Mouse (Mus musculus): Measurements from ENCODE around the gene Mtf1.

The Mtf1 gene

DNA sequence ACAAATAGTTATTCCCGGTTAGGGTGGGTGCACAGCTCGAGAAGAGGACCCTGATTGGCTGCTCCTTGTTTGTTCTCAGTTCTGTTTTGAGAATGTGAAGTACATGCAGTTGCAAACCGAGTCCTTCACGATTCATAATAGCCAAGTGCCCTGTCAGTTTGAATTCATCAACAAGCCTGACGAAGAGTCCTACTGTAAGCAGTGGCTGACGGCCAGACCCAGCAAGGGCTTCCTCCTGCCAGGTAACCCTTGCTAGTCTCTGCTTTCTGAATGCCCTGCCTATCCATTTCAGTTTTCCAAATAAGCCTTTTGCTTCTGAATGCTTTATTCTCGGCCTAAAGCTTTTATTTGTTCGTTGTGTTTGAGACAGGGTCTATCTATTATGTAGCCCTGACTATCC is 9.8 kb upstream of the Mtf1 start:
- in situ Hi-C loops (cut with MboI; ENCODE audit: low pct_unique_long_range_greater_than_20kb in 1 of 2, low sequenced_read_pairs in 2 of 2, unreplicated experiment in 1 of 2): no loop called here

DNA sequence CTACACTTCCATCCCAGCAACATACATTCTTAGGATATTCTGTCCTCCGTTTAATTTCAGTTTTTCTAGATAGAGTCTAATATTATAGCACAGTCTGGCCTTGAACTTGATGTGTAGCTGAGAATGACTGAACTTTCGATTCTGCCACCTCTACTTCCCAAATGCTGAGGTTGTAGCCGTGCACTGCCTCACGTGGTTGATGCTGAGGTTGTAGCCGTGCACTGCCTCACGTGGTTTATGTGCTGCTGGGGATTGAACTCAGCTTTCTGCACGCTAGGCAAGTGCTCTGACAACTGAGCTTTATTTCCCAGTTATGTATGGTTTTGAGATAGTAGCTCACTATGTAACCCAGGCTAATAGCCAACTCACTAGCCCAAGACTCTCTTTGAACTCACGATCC is 5.8 kb upstream of the Mtf1 start:
- in situ Hi-C loops (cut with MboI; ENCODE audit: low pct_unique_long_range_greater_than_20kb in 1 of 2, low sequenced_read_pairs in 2 of 2, unreplicated experiment in 1 of 2): no loop called here

DNA sequence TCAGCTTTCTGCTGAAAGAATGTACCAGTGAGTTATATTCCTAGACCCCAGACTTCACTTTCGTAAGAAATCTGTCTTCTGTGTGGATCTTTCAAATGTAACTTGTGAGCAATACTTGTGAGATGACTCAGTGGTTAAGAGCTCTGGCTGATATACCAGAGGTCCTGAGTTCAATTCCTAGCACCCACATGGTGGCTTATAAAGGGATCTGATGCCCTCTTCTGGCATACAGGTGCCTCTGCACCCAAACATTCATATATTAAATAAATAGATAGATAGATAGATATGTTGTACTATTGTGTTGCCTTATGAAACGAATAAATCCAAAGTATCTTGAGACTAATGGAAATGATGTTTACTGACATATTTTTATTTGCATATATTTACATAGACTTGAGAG is 5.0 kb upstream of the Mtf1 start:
- in situ Hi-C loops (cut with MboI; ENCODE audit: low pct_unique_long_range_greater_than_20kb in 1 of 2, low sequenced_read_pairs in 2 of 2, unreplicated experiment in 1 of 2): no loop called here

DNA sequence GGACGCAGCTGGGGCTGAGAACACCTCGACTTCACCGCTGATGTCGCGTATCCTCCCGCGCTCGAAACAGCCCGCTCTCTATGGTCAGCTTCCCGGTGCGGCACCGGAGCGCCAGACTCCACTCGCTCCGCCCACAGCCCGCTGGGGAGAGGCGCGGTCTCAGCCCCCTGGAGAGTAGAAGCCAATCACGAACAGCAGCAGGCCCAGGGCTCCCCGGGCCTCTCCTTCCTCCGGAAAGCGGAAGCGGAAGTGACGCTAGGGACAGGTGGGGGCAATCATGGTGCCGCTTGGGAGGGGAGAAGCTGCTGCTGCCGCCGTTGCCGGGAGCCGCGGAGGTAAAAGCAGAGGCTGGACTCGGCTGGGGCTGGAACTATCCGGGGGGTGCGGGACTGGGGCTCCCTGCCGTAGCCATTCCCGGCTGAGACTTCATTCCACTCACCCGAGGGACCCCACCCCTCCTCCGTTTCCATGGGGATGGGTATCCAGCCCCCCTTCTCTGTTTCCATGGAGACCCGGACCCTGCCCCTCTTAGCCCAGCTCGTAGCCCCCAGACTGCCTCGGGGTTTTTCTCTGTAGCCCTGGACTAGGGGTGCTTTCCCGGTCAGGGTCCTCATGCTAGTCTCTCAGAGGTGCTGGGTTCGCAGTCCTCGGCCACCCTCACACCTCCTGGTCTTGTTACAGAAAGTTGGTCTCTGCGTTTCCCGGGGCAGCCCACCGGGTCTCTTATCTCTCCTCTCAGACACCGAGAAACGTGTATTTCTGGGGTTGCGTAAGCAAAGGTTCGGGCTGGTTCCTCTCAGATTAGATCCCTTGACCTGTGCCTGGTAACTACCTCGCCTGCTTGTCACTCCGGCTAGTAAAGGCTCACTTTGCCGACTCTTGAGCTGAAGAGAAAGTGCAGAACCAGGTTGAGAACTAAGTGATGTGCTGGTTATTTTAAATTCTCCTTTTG is 681 bp downstream of the Mtf1 start:
- in situ Hi-C loops (cut with MboI; ENCODE audit: low pct_unique_long_range_greater_than_20kb in 1 of 2, low sequenced_read_pairs in 2 of 2, unreplicated experiment in 1 of 2): loop anchor here in 1 of 2 experiments (5.0 kb wide), 1 partner anchor 55 kb away; no protein-coding TSS in a partner anchor

DNA sequence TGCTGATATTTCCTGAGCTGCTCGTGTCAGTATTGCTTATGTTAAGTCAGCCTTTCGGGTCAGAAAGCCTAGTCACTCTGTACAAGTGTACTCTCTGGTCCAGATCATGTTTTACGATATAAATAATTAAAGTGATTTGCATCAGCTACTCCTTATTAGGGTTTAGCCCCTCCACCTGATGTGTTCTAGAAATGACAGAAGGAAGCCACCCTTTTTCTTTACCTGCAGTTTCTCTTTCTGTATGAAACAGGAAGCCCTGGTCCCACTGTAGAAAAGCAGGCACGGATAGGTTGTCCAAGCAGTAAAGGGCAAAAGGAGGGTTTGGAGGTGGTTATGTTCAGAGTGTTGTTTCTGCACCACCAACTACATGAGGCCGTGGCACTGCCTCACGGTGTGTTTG is 1.5 kb downstream of the Mtf1 start:
- in situ Hi-C loops (cut with MboI; ENCODE audit: low pct_unique_long_range_greater_than_20kb in 1 of 2, low sequenced_read_pairs in 2 of 2, unreplicated experiment in 1 of 2): loop anchor here in 1 of 2 experiments (5.0 kb wide), 1 partner anchor 54 kb away; no protein-coding TSS in a partner anchor

DNA sequence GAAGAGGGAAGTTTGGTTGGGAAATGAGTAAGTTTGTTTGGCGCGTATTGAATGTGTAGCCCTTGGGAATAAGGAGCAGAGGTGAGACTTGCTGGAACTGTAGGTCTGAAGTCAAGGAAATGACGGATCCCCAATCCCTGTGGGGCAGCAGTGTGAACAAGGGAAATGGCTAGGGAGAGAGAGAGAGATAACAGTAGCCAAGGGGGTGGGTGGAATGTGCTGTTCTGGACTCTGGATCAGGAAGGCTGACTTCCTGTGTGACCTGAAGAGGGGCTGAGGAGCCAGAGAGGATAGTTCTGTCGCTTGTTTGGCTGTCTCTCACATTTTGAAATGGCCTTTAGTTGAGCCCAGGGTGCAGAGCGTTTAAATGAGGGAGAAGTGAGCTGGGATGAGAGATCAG is 6.6 kb downstream of the Mtf1 start:
- in situ Hi-C loops (cut with MboI; ENCODE audit: low pct_unique_long_range_greater_than_20kb in 1 of 2, low sequenced_read_pairs in 2 of 2, unreplicated experiment in 1 of 2): no loop called here

DNA sequence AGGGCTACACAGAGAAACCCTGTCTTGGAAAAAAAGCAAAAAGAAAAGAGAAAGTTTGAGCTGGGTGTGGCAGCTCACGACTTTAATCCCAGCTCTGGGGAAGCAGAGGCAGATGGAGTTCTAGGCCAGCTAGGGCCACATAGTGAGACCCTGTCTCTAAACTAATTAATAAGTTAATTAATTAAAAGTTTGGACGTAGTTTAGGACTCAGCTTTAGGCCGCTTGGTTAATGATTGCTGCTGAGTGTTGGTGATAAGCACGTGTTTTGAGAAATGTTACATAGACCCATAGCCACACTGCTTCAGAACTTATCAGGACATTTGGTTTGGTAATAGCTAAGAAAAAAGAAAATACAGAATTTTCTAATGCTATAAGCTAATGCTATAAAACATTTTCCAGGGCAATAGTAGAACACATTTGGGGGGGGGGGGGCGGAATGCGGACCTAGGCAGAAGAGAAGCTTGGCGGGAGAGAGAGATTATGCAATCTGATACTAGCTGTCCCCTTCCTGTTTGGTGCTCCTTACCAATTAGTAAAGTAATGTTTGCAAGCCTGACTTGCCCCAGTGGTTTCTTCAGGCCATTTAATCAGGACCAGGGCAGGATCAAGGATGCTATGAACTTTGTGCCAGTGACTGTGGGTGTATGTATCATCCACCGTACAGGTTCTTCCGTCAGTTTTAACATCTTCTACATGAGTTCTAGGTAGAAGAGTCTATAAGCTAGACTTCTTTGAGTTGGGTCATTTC is 7.4 kb downstream of the Mtf1 start:
- in situ Hi-C loops (cut with MboI; ENCODE audit: low pct_unique_long_range_greater_than_20kb in 1 of 2, low sequenced_read_pairs in 2 of 2, unreplicated experiment in 1 of 2): no loop called here

DNA sequence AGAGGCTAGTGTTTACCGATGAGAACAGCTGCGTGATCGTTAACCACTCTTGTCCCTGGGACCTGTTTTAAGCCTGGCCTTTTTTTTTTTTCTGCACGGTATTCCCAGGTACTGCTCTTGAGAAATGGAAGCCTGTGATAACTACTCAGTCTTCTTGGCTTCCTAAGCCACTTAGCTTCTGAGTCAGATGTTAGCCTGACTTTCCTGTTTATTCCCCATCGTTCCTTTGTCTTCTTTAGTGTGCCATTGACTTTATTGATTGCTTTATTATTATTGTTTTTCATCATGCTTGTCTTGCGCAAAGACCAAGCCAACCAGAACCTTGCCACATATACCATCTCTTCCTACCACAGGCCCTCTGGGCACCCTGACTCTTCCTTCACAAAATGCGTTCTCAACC is 8.2 kb downstream of the Mtf1 start:
- in situ Hi-C loops (cut with MboI; ENCODE audit: low pct_unique_long_range_greater_than_20kb in 1 of 2, low sequenced_read_pairs in 2 of 2, unreplicated experiment in 1 of 2): no loop called here

DNA sequence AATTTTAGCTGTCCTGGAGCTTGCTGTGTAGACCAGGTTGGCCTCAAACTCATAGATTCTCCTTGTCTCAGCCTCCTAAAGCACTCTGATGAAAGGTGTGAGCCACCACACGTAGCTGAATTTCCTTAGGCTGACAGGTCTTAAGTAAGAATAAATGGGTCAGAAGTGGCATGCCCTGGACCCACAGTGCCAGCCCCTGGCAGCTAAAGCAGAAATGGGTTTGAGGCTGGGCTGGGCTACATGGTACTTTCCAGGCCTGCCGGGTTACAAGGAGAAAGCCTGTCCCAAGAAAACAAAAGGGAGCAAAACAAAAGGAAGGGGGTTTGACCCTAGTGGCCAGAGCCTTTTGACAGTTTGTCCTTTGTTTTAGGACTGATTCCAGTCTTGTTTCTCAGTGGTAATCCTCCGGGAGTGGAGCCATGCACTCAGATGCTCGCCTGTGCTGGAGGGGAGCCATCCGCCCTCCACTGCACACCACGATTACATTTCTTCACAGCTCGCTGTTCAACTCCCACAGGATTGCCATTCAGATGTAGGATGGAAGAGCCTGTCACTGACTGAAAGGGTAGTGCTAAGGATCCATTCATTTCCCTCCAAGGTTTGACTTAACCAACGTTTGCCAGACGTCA is 9.6 kb downstream of the Mtf1 start:
- in situ Hi-C loops (cut with MboI; ENCODE audit: low pct_unique_long_range_greater_than_20kb in 1 of 2, low sequenced_read_pairs in 2 of 2, unreplicated experiment in 1 of 2): no loop called here

DNA sequence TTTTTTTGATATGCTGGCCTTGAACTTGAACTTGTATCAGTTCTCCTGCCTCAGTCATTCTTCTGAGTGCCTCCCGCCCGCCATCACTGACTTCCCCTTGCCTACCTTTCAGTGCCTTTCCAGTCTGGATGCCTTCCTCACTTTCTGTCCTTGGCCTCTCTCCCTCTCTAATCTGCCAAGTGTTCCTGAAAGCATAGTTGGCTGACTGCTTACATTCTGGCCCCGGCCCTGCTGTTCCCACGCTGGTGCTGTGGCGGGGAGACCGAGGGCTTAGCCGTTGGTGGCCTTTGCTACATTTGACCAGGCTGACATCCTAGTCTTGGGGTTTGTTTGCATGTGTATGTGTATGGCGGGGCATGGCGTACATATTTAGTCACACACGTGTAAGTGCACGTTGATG is 14.0 kb downstream of the Mtf1 start:
- in situ Hi-C loops (cut with MboI; ENCODE audit: low pct_unique_long_range_greater_than_20kb in 1 of 2, low sequenced_read_pairs in 2 of 2, unreplicated experiment in 1 of 2): no loop called here

DNA sequence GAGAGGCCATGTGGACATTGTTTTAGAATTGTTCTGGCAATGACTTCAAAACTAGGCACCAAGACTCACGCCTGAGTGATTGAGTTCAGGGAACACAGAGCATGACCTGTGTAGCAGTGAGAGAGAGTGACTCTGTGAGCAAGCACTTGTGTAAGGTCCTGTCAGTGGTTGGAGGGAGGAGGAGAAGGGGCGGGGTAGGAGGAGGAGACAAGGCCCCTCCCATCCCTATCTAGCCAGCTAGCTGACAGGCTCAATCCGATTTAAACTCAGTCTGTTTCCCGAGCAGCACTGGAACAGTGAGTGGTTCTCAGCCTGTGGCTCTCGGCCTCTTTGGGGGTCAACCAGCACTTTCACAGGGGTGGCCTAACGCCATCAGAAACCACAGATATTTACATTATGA is 15.9 kb downstream of the Mtf1 start:
- in situ Hi-C loops (cut with MboI; ENCODE audit: low pct_unique_long_range_greater_than_20kb in 1 of 2, low sequenced_read_pairs in 2 of 2, unreplicated experiment in 1 of 2): no loop called here

DNA sequence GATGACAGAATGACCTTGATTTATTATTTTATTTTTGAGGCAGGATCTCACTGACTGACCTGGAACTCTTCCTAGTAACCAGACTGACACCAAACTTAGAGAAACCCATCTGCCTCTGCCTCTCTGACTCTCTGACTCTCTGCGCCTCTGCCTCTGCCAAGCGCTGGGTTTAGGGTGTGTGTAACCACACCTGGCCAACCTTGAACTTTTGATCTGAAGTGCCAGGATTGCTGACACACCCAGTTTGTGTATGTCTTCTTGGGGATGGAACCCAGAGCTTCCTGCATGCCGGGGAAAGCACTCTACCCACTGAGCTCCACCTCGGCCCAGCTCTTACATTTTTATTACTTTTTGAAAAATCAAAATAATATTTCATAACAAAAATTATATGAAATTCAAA is 16.9 kb downstream of the Mtf1 start:
- in situ Hi-C loops (cut with MboI; ENCODE audit: low pct_unique_long_range_greater_than_20kb in 1 of 2, low sequenced_read_pairs in 2 of 2, unreplicated experiment in 1 of 2): no loop called here

DNA sequence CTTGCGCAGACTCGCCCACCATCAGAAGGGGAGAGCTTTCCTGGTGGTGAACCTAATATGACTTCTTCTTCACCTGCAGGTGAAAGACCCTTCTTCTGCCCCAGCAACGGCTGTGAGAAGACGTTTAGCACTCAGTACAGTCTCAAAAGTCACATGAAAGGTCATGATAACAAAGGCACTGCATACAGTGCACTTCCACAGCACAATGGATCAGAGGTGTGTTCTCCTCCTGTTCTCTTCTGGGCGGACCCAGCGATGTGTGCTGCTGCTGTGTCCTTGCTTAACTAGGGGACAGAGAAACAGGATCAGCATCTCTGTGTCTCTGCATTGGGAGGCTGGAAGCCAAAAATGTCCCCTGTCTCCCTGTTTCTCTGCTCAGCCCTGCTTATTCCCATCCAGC is 23.1 kb downstream of the Mtf1 start:
- in situ Hi-C loops (cut with MboI; ENCODE audit: low pct_unique_long_range_greater_than_20kb in 1 of 2, low sequenced_read_pairs in 2 of 2, unreplicated experiment in 1 of 2): no loop called here

DNA sequence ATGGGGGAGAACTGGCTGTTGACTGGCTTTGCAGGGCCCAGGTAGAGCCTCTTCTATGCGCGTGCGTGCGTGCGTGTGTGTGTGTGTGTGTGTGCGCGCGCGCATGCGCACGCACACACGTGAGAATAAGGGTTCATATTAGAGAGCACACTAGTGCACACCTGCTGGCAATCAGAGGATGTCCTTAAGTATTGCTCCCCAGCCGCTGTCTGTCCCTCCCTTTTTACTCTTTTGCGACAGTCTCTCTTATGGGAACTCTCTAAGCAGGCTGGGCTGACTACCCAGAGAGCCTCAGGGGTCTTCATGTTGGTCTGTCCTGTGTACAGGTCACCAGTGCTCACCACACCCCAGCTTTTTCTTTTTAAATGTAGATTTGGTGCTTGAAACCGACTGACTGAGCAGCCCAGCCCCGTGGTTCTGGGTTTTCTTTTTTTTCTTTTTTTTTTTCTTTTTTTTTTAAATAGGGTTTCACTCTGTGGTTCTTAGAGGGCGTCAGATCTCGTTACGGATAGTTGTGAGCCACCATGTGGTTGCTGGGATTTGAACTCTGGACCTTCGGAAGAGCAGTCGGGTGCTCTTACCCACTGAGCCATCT is 23.6 kb downstream of the Mtf1 start:
- in situ Hi-C loops (cut with MboI; ENCODE audit: low pct_unique_long_range_greater_than_20kb in 1 of 2, low sequenced_read_pairs in 2 of 2, unreplicated experiment in 1 of 2): no loop called here

DNA sequence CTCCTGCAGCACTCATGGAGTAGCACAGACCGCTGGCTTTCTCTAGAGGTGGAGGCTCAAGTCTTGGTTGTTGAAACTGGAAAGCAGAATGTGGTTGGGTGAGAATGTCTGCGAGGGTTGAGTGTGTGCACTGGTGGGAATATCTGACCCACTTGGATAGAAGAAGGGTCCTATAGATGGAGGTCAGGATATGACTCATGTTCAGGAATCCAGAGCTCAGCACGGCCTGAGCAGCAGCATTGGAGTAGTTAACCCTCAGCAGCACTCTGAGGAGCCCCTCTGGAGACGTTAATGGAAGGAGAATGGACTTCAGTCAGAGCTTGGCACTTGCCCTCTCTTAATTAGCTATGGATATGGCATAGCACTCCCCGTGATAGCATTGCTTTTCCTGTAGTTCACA is 27.8 kb downstream of the Mtf1 start:
- in situ Hi-C loops (cut with MboI; ENCODE audit: low pct_unique_long_range_greater_than_20kb in 1 of 2, low sequenced_read_pairs in 2 of 2, unreplicated experiment in 1 of 2): no loop called here

DNA sequence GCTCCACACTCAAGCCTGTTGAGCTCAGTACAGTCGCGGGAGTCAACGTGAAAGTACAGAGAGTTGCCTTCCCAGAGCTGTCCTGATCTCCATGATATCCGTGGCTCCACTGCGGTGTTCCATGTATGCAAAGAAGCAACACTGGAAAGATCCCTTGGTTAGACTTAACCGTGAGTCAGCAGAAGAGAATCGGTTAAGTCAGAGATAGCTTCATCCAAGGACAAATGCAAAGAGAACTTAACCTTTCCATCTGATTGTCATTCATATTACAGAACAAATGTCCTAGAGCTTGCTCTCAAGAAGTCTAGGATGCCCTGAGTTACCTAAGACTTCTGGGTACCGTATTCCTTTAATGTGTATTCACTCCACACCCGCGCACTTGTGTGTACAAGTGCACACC is 30.9 kb downstream of the Mtf1 start:
- in situ Hi-C loops (cut with MboI; ENCODE audit: low pct_unique_long_range_greater_than_20kb in 1 of 2, low sequenced_read_pairs in 2 of 2, unreplicated experiment in 1 of 2): no loop called here

DNA sequence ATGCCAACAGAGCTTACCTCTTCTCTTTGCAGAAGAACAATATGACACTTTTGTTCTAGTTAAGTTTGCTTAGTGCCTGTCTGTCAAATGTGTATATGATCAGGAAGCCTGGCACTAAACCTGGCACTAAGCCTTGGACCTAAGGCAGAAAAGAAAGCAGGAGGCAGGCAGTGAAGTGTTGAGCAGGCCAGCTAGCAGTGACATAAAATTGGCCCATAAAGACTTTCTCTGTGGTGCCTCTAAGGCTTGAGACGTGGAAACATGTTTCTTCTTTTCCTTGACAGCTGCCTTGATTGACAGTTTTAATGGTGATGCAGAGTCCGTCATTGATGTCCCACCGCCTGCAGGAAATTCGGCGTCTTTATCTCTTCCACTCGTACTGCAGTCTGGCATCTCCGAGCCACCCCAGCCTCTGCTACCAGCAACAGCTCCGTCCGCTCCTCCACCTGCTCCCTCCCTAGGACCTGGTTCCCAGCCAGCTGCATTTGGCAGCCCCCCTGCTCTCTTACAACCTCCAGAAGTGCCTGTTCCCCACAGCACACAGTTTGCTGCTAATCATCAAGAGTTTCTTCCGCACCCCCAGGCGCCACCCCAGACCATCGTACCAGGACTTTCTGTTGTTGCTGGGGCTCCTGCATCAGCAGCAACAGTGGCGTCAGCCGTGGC is 36.3 kb downstream of the Mtf1 start:
- in situ Hi-C loops (cut with MboI; ENCODE audit: low pct_unique_long_range_greater_than_20kb in 1 of 2, low sequenced_read_pairs in 2 of 2, unreplicated experiment in 1 of 2): no loop called here

DNA sequence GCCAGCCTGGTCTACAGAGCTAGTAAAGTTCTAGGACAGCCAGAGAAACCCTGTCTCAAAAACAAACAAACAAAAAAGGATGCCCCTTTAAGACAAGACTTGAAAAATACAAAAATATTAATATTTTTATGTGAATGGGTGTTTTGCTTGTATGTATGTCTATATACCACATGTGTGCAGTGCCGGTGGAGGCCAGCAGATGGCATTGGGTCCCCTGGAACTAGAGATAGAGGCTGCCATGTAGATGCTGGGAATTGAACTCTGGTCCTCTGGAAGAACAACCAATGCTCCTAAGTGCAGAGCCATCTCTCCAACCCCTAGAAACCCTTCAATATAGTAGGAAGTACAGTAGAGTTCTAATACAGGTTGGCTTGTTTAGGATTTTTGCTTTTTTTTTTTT is 39.1 kb downstream of the Mtf1 start:
- in situ Hi-C loops (cut with MboI; ENCODE audit: low pct_unique_long_range_greater_than_20kb in 1 of 2, low sequenced_read_pairs in 2 of 2, unreplicated experiment in 1 of 2): loop anchor here in 1 of 2 experiments (10.0 kb wide), 1 partner anchor 126 kb away; the partner anchor contains the start of gene Sf3a3

All from mouse embryonic stem cell (cell line).